Mouse (Mus musculus) MEL (cell line): Measurements from ENCODE around the gene Tpd52l2.

Experiments used
- CHD1 ChIP-seq: IDR thresholded peaks from 2 replicates; pipeline ENCODE4 v1.6.1; 2012; ENCODE audit warnings: low read depth, mild to moderate bottlenecking, inconsistent platforms, low read length, improper control_type of control experiment
- CTCF ChIP-seq, 3 experiments: IDR thresholded peaks in 2 of 3; conservative IDR thresholded peaks in 1 of 3; 2 replicates each; pipeline ENCODE4 v1.5.1; 2011 to 2012; ENCODE audit warnings: low read length in 3 of 3, low read depth in 2 of 3, mild to moderate bottlenecking in 2 of 3, improper control_type of control experiment in 1 of 3, inconsistent platforms in 1 of 3, mixed read lengths in 1 of 3, moderate library complexity in 1 of 3; ENCODE audit not compliant: control insufficient read depth in 1 of 3, insufficient read depth in 1 of 3, poor library complexity in 1 of 3, severe bottlenecking in 1 of 3
- EP300 ChIP-seq, 2 experiments: IDR thresholded peaks; 2 replicates each; pipeline ENCODE4 v1.6.1; 2011; ENCODE audit warnings: improper control_type of control experiment in 2 of 2, low read length in 2 of 2, low read depth in 1 of 2, mild to moderate bottlenecking in 1 of 2
- GABPA ChIP-seq: IDR thresholded peaks from 2 replicates; pipeline ENCODE4 v1.6.1; 2012; ENCODE audit warnings: low read depth, mild to moderate bottlenecking, inconsistent platforms, low read length, improper control_type of control experiment, moderate library complexity
- POLR2A ChIP-seq, 2 experiments: IDR thresholded peaks; 2 replicates each; pipeline ENCODE4 v1.6.1; 2011 to 2012; ENCODE audit warnings: low read length in 2 of 2, mild to moderate bottlenecking in 2 of 2, control low read depth in 1 of 2, improper control_type of control experiment in 1 of 2, low read depth in 1 of 2, moderate library complexity in 1 of 2; ENCODE audit not compliant: control insufficient read depth in 1 of 2, insufficient read depth in 1 of 2, poor library complexity in 1 of 2
- RCOR1 ChIP-seq: IDR thresholded peaks from 2 replicates; pipeline ENCODE4 v1.6.1; 2012; ENCODE audit warnings: low read depth, mild to moderate bottlenecking, inconsistent platforms, low read length, improper control_type of control experiment
- SIN3A ChIP-seq: IDR thresholded peaks from 2 replicates; pipeline ENCODE4 v1.6.1; 2012; ENCODE audit warnings: low read length, improper control_type of control experiment, inconsistent platforms
- USF1 ChIP-seq: IDR thresholded peaks from 2 replicates; pipeline ENCODE4 v1.6.1; 2014; ENCODE audit warnings: low read depth, mild to moderate bottlenecking, inconsistent platforms, low read length, improper control_type of control experiment, moderate library complexity
- ZMIZ1 ChIP-seq: IDR thresholded peaks from 2 replicates; pipeline ENCODE4 v1.6.1; 2012; ENCODE audit warnings: low read depth, mild to moderate bottlenecking, inconsistent platforms, low read length, improper control_type of control experiment, moderate library complexity
- ZNF384 ChIP-seq: IDR thresholded peaks from 2 replicates; pipeline ENCODE4 v1.6.1; 2012; ENCODE audit warnings: low read depth, mild to moderate bottlenecking, inconsistent platforms, low read length, improper control_type of control experiment

DNA sequence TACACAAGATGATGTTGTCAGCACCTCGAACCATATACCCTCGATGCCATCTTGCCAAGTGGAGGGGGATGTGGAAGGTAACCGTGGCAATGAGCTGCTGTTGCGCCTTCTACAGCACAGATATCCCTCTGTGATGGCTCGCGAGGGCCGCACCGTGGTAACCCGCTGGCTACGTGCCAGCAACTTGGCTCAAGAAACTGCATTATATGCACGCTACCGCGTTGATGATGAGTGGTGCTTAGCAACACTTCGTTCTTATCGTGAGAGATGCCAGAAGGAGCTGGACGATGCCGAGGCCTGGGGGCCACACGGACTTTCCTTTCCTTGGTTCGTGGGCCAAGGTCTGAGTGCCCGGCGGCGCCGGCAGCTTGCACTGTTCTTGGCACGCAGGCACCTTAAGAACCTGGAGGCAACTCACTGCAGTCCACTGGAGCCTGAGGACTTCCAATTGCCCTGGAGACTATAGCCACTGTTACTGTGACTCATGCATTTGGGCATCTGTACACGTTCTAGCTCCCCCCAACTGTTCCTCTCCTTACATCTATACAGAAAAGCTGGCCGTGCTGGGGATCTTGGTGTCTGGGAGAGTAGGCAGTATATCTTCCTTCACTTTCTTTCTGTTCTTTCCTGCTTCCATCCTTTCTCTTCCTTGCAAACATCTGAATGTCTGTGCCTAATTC, 2.5 kb upstream of the Tpd52l2 start:
- TF ChIP-seq ZNF384 (no peak), USF1 (no peak), CTCF (IDR thresholded peaks at IDR 0.05 in 2 of 3, conservative IDR thresholded peaks at IDR 0.05 in 1 of 3; ENCODE audit: control insufficient read depth in 1 of 3, insufficient read depth in 1 of 3, low read depth in 2 of 3, low read length in 3 of 3, poor library complexity in 1 of 3, severe bottlenecking in 1 of 3) (no peak), RCOR1 (no peak), POLR2A (IDR thresholded peaks at IDR 0.05; ENCODE audit: control insufficient read depth in 1 of 2, insufficient read depth in 1 of 2, low read depth in 1 of 2, low read length in 2 of 2, poor library complexity in 1 of 2) (no peak), EP300 (IDR thresholded peaks at IDR 0.05; ENCODE audit: low read depth in 1 of 2, low read length in 2 of 2) (no peak), CHD1 (no peak), ZMIZ1 (no peak), GABPA (no peak), SIN3A (no peak)
